Mouse (Mus musculus): ENCODE measurements around the gene Herpud1. TPM values are rescaled to one million over a fixed set of nuclear protein-coding genes. Genes with fewer than 3 reads are reported as not detected.

Herpud1 gene
- polyA plus RNA-seq, 1 experiment from 2014 or later = 110 TPM

GRCm38 (mm10) chr8:94438659-94439058 is 52.4 kb downstream of the Herpud1 start:
- Histone ChIP-seq H3K4me2 (no peak overlapping the region), H3K27ac (ENCODE audit: low read depth, low read length) (no peak overlapping the region), H3K27me3 (replicated peaks; ENCODE audit: control insufficient read depth, insufficient read depth, low read length) (peaks cover 9% of the 10 kb centered on the region), H3K9ac (ENCODE audit: low read depth, low read length) (no peak overlapping the region), H3K4me1 (replicated peaks; ENCODE audit: control insufficient read depth, insufficient read depth, low read length) (0 out of 2 replicates have a peak, but pooled peaks cover 3% of the 10 kb centered on the region), H3K36me3 (ENCODE audit: control insufficient read depth, insufficient read depth, low read length) (no peaks in the 10 kb centered on the region), H3K9me3 (ENCODE audit: control insufficient read depth, low read length) (no peaks in the 10 kb centered on the region), H3K4me3 (ENCODE audit: low read depth, low read length) (no peak overlapping the region)
- DNase-seq (ENCODE audit: low spot score) (no peak), ATAC-seq (replicated peaks; ENCODE audit: low FRiP score) (no peak)
- WGBS = 86% methylated on average over 5 of the region's 5 CpGs

GRCm38 (mm10) chr8:94439691-94440090 is 53.5 kb downstream of the Herpud1 start:
- Histone ChIP-seq H3K4me2 (no peak overlapping the region), H3K36me3 (ENCODE audit: control insufficient read depth, insufficient read depth, low read length) (no peaks in the 10 kb centered on the region), H3K4me3 (ENCODE audit: low read depth, low read length) (no peak overlapping the region), H3K27me3 (replicated peaks; ENCODE audit: control insufficient read depth, insufficient read depth, low read length) (peaks cover 3% of the 10 kb centered on the region), H3K9me3 (ENCODE audit: control insufficient read depth, low read length) (no peaks in the 10 kb centered on the region), H3K27ac (ENCODE audit: low read depth, low read length) (no peak overlapping the region), H3K4me1 (replicated peaks; ENCODE audit: control insufficient read depth, insufficient read depth, low read length) (no peaks in the 10 kb centered on the region), H3K9ac (ENCODE audit: low read depth, low read length) (no peak overlapping the region)
- DNase-seq (ENCODE audit: low spot score) (no peak), ATAC-seq (replicated peaks; ENCODE audit: low FRiP score) (no peak)

- WGBS = 87% methylated on average over 1 of the region's 1 CpGs
- ATAC-seq (replicated peaks; ENCODE audit: low FRiP score) (no peak), DNase-seq (ENCODE audit: low spot score) (no peak)
- Histone ChIP-seq H3K27ac (ENCODE audit: low read depth, low read length) (no peak overlapping the region), H3K36me3 (ENCODE audit: control insufficient read depth, insufficient read depth, low read length) (no peaks in the 10 kb centered on the region), H3K4me3 (ENCODE audit: low read depth, low read length) (no peak overlapping the region), H3K4me1 (replicated peaks; ENCODE audit: control insufficient read depth, insufficient read depth, low read length) (no peaks in the 10 kb centered on the region), H3K27me3 (replicated peaks; ENCODE audit: control insufficient read depth, insufficient read depth, low read length) (no peaks in the 10 kb centered on the region; the same call in 1 of the 2 replicates), H3K4me2 (no peak overlapping the region), H3K9me3 (ENCODE audit: control insufficient read depth, low read length) (no peaks in the 10 kb centered on the region), H3K9ac (ENCODE audit: low read depth, low read length) (no peak overlapping the region)
These were observed 54.2 kb downstream of the Herpud1 start for GRCm38 (mm10) chr8:94440389-94440788.

GRCm38 (mm10) chr8:94441686-94442085 is 55.4 kb downstream of the Herpud1 start:
- no peaks in the 10 kb centered on the region for H3K4me1 ChIP-seq (replicated peaks; ENCODE audit: control insufficient read depth, insufficient read depth, low read length)
- WGBS = 87% methylated on average over 1 of the region's 1 CpGs
- no peaks in the 10 kb centered on the region for H3K9me3 ChIP-seq (ENCODE audit: control insufficient read depth, low read length)
- no peak for DNase-seq (ENCODE audit: low spot score)
- H3K27me3 ChIP-seq (replicated peaks; ENCODE audit: control insufficient read depth, insufficient read depth, low read length) = no peaks in the 10 kb centered on the region
- H3K36me3 ChIP-seq (ENCODE audit: control insufficient read depth, insufficient read depth, low read length) = no peaks in the 10 kb centered on the region
- ATAC-seq (replicated peaks; ENCODE audit: low FRiP score) = no peak
- H3K27ac ChIP-seq (ENCODE audit: low read depth, low read length) = no peak overlapping the region
- H3K4me2 ChIP-seq = no peak overlapping the region
- H3K4me3 ChIP-seq (ENCODE audit: low read depth, low read length) = no peak overlapping the region
- no peak overlapping the region for H3K9ac ChIP-seq (ENCODE audit: low read depth, low read length)

GRCm38 (mm10) chr8:94443153-94443552 is 56.9 kb downstream of the Herpud1 start:
- ATAC-seq (replicated peaks; ENCODE audit: low FRiP score) (no peak), DNase-seq (ENCODE audit: low spot score) (no peak)
- 83% methylated on average over 3 of the region's 3 CpGs for WGBS
- Histone ChIP-seq H3K4me1 (replicated peaks; ENCODE audit: control insufficient read depth, insufficient read depth, low read length) (no peaks in the 10 kb centered on the region), H3K9me3 (ENCODE audit: control insufficient read depth, low read length) (no peaks in the 10 kb centered on the region), H3K9ac (ENCODE audit: low read depth, low read length) (no peak overlapping the region), H3K27me3 (replicated peaks; ENCODE audit: control insufficient read depth, insufficient read depth, low read length) (no peaks in the 10 kb centered on the region), H3K36me3 (ENCODE audit: control insufficient read depth, insufficient read depth, low read length) (no peaks in the 10 kb centered on the region), H3K4me3 (ENCODE audit: low read depth, low read length) (no peak overlapping the region), H3K27ac (ENCODE audit: low read depth, low read length) (no peak overlapping the region), H3K4me2 (no peak overlapping the region)

- Histone ChIP-seq H3K4me2 (no peak overlapping the region), H3K9ac (ENCODE audit: low read depth, low read length) (no peak overlapping the region), H3K9me3 (ENCODE audit: control insufficient read depth, low read length) (no peaks in the 10 kb centered on the region), H3K4me1 (replicated peaks; ENCODE audit: control insufficient read depth, insufficient read depth, low read length) (no peaks in the 10 kb centered on the region), H3K4me3 (ENCODE audit: low read depth, low read length) (no peak overlapping the region), H3K36me3 (ENCODE audit: control insufficient read depth, insufficient read depth, low read length) (no peaks in the 10 kb centered on the region), H3K27me3 (replicated peaks; ENCODE audit: control insufficient read depth, insufficient read depth, low read length) (no peaks in the 10 kb centered on the region), H3K27ac (ENCODE audit: low read depth, low read length) (no peak overlapping the region)
- 61% methylated on average over 2 of the region's 2 CpGs for WGBS
- ATAC-seq (replicated peaks; ENCODE audit: low FRiP score) = no peak
- no peak for DNase-seq (ENCODE audit: low spot score)
These were observed 58.2 kb downstream of the Herpud1 start for GRCm38 (mm10) chr8:94444480-94444879.

Other genes with a start within 250 kb of the Herpud1 start
- not detected in 2 replicates for gene Mt4, start 249.2 kb upstream of the Herpud1 start, polyA plus RNA-seq (2014; fragmentation: Nextera tagmentation; extraction: Ambion mirVana)
- 0.64 and 0.95 TPM in 2 replicates for gene Mt3, start 233.8 kb upstream of the Herpud1 start, polyA plus RNA-seq (2014; fragmentation: Nextera tagmentation; extraction: Ambion mirVana)
- gene Mt2, start 213.8 kb upstream of the Herpud1 start, polyA plus RNA-seq (2014; fragmentation: Nextera tagmentation; extraction: Ambion mirVana) = 785 and 795 TPM in 2 replicates
- 2,440 and 2,461 TPM in 2 replicates for gene Mt1, start 207.4 kb upstream of the Herpud1 start, polyA plus RNA-seq (2014; fragmentation: Nextera tagmentation; extraction: Ambion mirVana)
- 106 and 124 TPM in 2 replicates for gene Nup93, start 171.9 kb upstream of the Herpud1 start, polyA plus RNA-seq (2014; fragmentation: Nextera tagmentation; extraction: Ambion mirVana)
- gene Slc12a3, start 57.2 kb upstream of the Herpud1 start, polyA plus RNA-seq (2014; fragmentation: Nextera tagmentation; extraction: Ambion mirVana) = not detected in 2 replicates
- not detected in 2 replicates for gene Nlrc5, start 47.9 kb downstream of the Herpud1 start, polyA plus RNA-seq (2014; fragmentation: Nextera tagmentation; extraction: Ambion mirVana)
- 7.8 and 8.4 TPM in 2 replicates for gene Cpne2, start 146.6 kb downstream of the Herpud1 start, polyA plus RNA-seq (2014; fragmentation: Nextera tagmentation; extraction: Ambion mirVana)
- gene Rspry1, start 215.5 kb downstream of the Herpud1 start, polyA plus RNA-seq (2014; fragmentation: Nextera tagmentation; extraction: Ambion mirVana) = 38.0 and 39.7 TPM in 2 replicates
- gene Fam192a, start 215.6 kb downstream of the Herpud1 start, polyA plus RNA-seq (2014; fragmentation: Nextera tagmentation; extraction: Ambion mirVana) = 60.0 and 70.0 TPM in 2 replicates

Measured in liver, embryonic 11.5 days (tissue).